ENCODE assay signal across 17 mouse cellular contexts in the genomic region with DNA sequence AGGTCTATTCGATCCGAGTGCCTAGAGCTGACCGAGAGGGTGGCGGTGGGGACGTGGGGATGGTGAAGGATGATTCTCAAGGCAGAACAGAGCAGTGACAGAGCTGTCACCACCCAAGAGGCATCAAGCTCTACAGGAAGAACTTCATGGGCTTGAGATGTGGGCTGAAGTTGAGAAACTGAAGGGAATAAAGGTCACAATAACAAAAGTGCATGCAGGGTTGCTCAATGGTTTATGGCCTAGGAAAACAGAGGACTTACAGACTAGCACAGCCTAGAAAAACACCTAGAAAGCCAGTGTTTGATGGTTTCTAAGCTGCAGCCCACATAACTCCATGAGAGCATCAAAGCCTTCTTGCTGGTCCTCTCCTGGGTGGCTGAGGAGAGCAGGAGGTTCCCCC.
"Had no signal": no experiment of that assay in that cellular context is flagged by ENCODE, and none has a peak within 500 bp of the region (broad histone marks: within the 10 kb centered on the region; RNA-seq: fewer than 3 reads in every experiment).

No protein-coding gene starts in this region.

- H3K4me2 ChIP-seq: lung, embryonic 14.5 days; midbrain, embryonic 12.5 days; neural tube, embryonic 13.5 days; neural tube, embryonic 15.5 days; stomach, embryonic 15.5 days had no signal

- H3K27me3 ChIP-seq: midbrain, embryonic 12.5 days; neural tube, embryonic 13.5 days; neural tube, embryonic 15.5 days; stomach, embryonic 15.5 days had no signal

- H3K27ac ChIP-seq: midbrain, embryonic 10.5 days; midbrain, embryonic 12.5 days; neural tube, embryonic 13.5 days; neural tube, embryonic 15.5 days; stomach, embryonic 15.5 days; stomach, postnatal 0 days had no signal

- H3K9me3 ChIP-seq: midbrain, embryonic 10.5 days; midbrain, embryonic 12.5 days; neural tube, embryonic 13.5 days; neural tube, embryonic 15.5 days; stomach, embryonic 15.5 days had no signal

- H3K4me1 ChIP-seq: midbrain, embryonic 10.5 days; midbrain, embryonic 12.5 days; neural tube, embryonic 13.5 days; neural tube, embryonic 15.5 days; stomach, embryonic 15.5 days had no signal

- DNase-seq: lung, adult 18-20 months; lung, embryonic 14.5 days; lung, postnatal 10 days; lung, postnatal 4 days; midbrain, embryonic 14.5 days; right cerebral cortex, postnatal 14 days; thymus, adult 2 months; thymus, postnatal 25 days; thymus, postnatal 4 days had no signal

- H3K9ac ChIP-seq: lung, embryonic 14.5 days; midbrain, embryonic 12.5 days; neural tube, embryonic 13.5 days; neural tube, embryonic 15.5 days; stomach, embryonic 15.5 days had no signal

- H3K4me3 ChIP-seq: midbrain, embryonic 10.5 days; midbrain, embryonic 12.5 days; myocyte; neural tube, embryonic 13.5 days; neural tube, embryonic 15.5 days; stomach, embryonic 15.5 days had no signal

- ATAC-seq: midbrain, embryonic 16.5 days had no signal
